Mouse (Mus musculus) layer of hippocampus, adult 6 months (tissue): Measurements from ENCODE around the gene Ppp1r18. TPM values are rescaled to one million over a fixed set of nuclear protein-coding genes. Genes with fewer than 3 reads are reported as not detected.

Experiments used
- long read RNA-seq, 2 experiments: library from polyadenylated mRNA; unstranded; transcript quantifications; one replicate each; pipeline ENCODE4 v2.0.0; 2019 to 2020
- microRNA-seq: library from miRNA; unstranded; fragments of <30 nt; microRNA quantifications from one replicate; pipeline ENCODE4 v1.2.0, GENCODE M21; 2020
- polyA plus RNA-seq: library from polyadenylated mRNA; unstranded; fragments of <200 nt; fragmentation: Nextera tagmentation; gene quantifications from 2 replicates; pipeline ENCODE4 v1.2.3, GENCODE M21; 2021

Gene Ppp1r18
- polyA plus RNA-seq, result 1.6 and 1.8 TPM in 2 replicates
- long read RNA-seq, experiment 1, partial matches to known transcripts, result 0 of 1 reads
- long read RNA-seq, experiment 1, other reads (novel, unspliced or antisense), result 0 of 1 reads
- long read RNA-seq, experiment 2, transcript Ppp1r18-205 (3 exons, 3,185 nt), result major isoform, 5 of 6 reads
- long read RNA-seq, experiment 2, partial matches to known transcripts, result 0 of 6 reads
- long read RNA-seq, experiment 2, other reads (novel, unspliced or antisense), result 0 of 6 reads

DNA sequence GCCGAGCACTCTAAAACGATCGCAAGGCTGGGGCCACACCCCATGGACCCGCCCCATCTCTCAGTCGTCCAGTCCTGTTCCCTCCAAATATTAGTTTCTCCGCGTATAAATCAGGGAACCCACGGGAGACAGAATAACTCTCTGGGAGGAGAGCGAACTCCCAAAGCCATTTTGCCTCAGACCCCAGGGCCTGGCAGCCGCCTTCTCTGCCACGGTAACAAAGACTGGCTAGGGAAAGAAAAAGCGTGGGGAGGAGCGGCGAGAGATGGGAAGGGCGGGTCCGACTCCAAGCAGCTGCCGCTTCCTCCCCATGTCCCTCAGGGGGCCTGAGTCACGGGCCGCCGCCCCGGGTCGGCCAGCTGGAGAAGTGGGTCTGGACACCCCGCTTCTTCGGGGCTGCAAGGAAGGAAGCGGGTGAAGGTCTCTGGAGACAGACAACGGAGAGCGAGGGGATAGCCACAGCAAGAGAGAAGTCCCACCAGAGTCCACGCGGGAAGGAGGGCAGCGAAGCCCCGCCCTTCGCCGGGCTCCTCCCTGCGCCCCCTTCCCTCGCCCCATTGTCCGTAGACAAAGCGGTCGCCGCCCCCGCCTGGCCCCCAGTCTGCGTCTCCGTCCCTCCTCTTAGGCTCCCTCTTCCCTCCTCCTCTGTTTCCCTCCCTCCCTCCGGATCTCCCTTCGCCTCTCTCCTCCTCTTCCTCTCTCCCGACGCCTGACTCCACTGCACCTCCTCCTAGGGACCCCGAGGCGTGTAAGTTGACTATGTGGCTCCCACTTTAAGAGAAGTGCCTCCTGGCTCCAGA, at the start of gene Ppp1r18:
Gene Ppp1r18, plus strand, starts transcription at position 113 of the 800 bp plus-strand sequence.

DNA sequence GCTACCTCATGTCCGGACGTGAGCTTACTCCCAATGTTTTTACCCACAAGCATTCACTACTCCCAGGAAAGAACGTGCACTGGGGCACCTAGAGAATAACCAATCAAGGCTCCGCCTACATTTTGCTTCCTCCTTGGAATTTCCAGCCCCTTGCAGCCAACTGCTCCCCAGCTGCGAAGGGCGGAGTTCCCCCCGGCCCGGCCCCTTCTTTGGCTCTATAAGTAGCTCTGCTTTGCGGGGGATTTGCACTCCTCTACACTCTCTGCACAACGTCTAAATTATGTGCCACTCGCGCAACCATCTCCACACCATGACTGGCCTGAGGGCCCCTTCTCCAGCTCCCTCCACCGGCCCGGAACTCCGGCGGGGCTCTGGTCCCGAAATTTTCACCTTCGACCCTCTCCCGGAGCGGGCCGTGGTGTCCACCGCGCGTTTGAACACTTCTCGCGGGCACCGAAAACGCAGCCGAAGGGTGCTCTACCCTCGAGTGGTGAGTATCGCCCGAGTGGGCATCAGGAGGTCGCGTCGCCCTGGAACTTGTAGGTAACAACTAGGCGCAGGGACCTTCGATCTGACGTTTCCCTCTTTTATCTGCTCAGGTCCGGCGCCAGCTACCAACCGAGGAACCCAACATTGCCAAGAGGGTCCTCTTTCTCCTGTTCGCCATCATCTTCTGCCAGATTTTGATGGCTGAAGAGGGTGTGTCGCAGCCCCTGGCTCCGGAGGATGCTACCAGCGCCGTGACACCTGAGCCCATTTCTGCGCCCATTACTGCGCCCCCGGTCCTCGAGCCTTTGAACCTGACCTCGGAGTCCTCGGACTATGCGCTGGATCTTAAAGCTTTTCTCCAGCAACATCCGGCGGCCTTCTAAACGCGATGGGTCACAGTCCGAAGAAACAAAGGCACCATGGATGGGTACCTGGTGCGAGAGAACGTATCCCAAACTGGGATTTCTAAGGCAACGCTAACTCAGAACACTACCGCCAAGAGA, 43.7 kb upstream of the Ppp1r18 start, which contains the start of gene Ier3:
Gene Ier3, plus strand, starts transcription at position 246 of the 992 bp plus-strand sequence.

DNA sequence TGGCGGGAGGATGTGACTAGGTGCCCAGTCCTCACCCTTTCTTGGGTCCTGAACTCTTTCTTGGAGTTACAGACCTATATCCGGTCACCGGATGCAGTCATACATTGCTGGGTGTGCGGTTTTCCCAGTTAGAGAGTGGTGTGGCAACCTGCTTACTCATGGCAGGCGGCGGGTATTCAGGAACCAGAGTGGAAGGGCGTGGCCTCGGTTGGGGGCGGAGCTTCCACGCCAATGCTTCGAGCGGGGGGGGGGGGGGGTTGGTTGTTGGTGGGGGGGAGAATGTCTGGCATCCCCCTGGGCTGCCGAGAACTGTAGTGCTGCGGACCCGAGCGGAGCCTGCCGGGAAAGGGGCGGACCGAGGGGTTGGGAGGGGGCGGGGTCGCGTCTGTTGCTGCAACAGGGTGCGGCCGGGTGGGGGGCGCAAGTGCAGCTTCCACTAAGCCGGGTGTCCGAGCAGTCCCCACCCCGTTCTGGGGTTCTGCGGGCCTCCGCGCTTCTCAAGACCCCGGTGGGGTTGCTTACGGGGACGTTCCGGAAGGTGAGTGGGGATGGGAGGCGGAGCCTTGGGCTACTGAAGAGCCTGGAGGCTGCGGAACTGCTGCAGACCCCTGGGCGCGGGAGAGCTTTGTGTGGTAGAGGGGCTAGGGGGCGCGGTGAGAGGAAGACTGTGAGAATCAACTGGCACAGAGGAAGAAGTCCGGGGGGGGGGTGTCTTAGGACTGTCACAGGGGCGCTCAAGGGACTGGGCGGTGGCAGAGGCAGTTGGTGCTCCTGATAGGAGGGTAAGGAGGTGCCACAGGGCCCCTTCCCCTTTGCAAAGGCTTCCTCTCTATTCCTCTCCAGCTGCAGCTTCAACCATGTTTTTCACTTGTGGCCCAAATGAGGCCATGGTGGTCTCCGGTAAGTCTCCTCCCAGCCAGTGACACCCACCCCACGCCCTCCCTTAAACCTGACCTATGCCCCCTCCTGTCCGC, 42.1 kb upstream of the Ppp1r18 start, which contains the start of gene Flot1:
Gene Flot1, plus strand, starts transcription at position 267 of the 974 bp plus-strand sequence.

GRCm38 (mm10) chr17:35838122-35838544, 27.3 kb upstream of the Ppp1r18 start, which contains the start of gene Tubb5:
Tubb5 (minus strand) TSS chr17:35838306.

DNA sequence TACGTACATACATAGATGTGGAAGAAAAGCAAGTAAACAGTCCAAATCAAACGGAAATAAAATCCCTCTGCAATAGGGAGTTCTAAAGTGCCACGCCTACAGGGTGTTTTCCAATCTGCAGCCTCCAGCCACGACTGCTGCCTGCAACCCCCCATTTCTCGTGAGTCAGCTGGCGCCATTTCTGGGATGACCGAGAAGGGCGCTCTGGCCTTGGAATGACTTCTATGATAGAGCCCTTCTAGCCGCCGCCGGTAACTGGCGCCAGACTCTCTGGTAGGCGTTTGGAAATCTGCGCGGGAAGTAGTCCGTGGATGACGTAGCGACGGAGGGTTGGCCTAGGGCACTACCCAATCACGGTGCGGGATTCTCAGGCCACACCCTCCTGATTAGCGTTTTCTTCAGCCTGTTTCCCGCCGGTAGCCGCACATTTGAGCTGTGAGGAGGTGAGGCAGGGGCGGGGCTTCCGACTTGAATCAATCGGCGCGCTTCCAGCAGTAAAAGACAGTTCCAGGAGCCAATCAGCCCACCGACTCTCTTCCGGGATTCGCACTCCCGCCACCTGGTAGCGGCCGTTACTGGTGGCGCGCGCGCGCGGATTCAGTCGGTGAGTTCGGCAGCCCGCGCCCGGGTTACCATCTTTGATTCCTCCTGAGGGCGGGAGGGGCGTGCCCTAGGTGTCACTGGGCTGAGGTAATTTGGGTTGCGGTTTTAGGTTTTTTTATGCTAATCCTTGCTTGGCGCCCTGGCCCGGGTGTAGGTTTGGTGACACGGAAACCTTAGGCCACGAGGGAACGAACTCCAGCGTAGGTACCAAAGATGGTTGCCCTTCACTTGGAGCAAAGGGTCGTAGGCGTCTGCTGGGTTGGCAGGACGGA, 24.1 kb upstream of the Ppp1r18 start, which contains the start of gene Mdc1:
Gene Mdc1, plus strand, starts transcription at position 440 of the 875 bp plus-strand sequence.

GRCm38 (mm10) chr17:35861198-35861857, 4.1 kb upstream of the Ppp1r18 start, which contains the start of gene Nrm:
Nrm (plus strand) TSS chr17:35861318.

DNA sequence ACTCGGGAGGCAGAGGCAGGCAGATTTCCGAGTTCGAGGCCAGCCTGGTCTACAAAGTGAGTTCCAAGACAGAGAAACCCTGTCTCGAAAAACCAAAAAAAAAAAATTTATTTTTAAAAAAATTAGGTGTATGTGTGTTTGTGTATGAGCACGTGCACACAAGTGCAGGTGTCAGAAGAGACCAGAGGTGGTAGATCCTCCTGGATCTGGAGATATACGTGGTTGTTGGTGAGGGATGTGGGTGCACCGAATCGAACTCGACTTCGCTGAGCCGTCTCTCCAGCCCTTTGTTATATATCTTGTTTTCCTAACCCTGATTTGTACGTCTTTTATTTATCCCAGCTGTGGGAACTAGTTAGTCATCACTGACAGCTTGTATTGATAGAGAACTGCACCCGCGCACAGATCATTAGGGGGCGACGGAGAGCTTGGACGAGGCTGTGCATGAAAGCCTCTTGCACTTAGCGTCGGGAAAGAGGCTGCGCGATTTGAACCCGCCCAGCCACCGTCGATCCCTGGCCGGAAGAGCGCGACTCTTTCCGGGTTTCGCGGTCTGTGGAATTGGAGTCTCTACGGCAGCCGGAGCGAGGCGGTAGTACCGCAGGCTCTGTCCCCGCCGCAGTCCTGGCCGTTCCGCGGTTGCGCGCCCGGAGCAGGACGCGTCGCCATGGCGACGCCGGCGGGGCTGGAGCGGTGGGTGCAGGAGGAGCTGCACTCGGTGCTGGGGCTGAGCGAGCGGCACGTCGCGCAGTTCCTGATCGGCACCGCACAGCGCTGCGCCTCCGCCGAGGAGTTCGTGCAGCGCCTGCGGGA, 14.1 kb downstream of the Ppp1r18 start, which contains the start of gene Dhx16:
Gene Dhx16, plus strand, starts transcription at position 575 of the 813 bp plus-strand sequence.

GRCm38 (mm10) chr17:35896781-35897643, 31.6 kb downstream of the Ppp1r18 start, which contains the start of gene 2310061I04Rik:
2310061I04Rik (minus strand) TSS chr17:35897431.

DNA sequence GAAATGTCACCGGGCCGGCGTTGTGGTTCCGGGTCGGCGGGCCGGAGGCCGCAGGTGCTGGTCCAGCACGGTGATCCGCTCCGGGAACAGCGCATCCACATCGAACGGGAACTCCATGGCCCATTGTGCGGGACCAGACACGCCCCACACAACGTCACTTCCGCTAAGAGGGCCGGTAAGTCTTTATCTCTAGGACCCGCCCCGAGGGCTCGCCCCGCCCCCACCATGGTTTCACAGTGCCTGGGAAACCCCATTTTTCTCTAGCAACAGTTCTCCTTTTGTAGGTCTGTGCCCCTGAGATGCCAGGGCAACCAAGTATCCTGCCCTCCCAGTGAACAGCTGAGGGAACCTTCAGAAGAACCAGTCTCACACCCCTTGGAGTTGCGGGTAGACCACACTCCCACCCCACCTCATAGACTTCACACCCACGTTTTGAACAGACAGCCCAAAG, 44.6 kb downstream of the Ppp1r18 start, which contains the start of gene Atat1:
Gene Atat1, minus strand, starts transcription at position 157 of the 451 bp plus-strand sequence.

GRCm38 (mm10) chr17:35916297-35917142, 51.1 kb downstream of the Ppp1r18 start, which contains the start of the genes Mrps18b and Ppp1r10:
Mrps18b (minus strand) TSS chr17:35916389.
Ppp1r10 (plus strand) TSS chr17:35916434.

Small RNAs within 50 kb of the gene (microRNA-seq; reads per million reads assigned to microRNA genes)
- gene Gm28033 (not detected), gene Mir1894 (0.86 reads per million)

Other genes with a start within 250 kb of the Ppp1r18 start
- not detected in 2 replicates for gene Gm9573, start 239.0 kb upstream of the Ppp1r18 start, polyA plus RNA-seq
- gene Mucl3, start 221.9 kb upstream of the Ppp1r18 start, polyA plus RNA-seq, result not detected in 2 replicates
- gene Vars2, start 198.0 kb upstream of the Ppp1r18 start, polyA plus RNA-seq, result 2.7 and 3.8 TPM in 2 replicates
- 28.3 and 28.8 TPM in 2 replicates for gene Gtf2h4, start 191.9 kb upstream of the Ppp1r18 start, polyA plus RNA-seq
- 19.8 and 22.8 TPM in 2 replicates for gene Ddr1, start 161.0 kb upstream of the Ppp1r18 start, polyA plus RNA-seq
- gene Ier3, start 43.9 kb upstream of the Ppp1r18 start, polyA plus RNA-seq, result 6.3 and 7.1 TPM in 2 replicates
- gene Flot1, start 42.4 kb upstream of the Ppp1r18 start, polyA plus RNA-seq, result 109 and 126 TPM in 2 replicates
- gene Tubb5, start 27.3 kb upstream of the Ppp1r18 start, polyA plus RNA-seq, result 614 and 636 TPM in 2 replicates
- 1.6 and 3.2 TPM in 2 replicates for gene Mdc1, start 24.1 kb upstream of the Ppp1r18 start, polyA plus RNA-seq
- 3.1 and 3.5 TPM in 2 replicates for gene Nrm, start 4.3 kb upstream of the Ppp1r18 start, polyA plus RNA-seq
- gene Dhx16, start 14.2 kb downstream of the Ppp1r18 start, polyA plus RNA-seq, result 8.7 and 8.9 TPM in 2 replicates
- 57.1 and 72.3 TPM in 2 replicates for gene 2310061I04Rik, start 31.8 kb downstream of the Ppp1r18 start, polyA plus RNA-seq
- 47.2 and 55.1 TPM in 2 replicates for gene Atat1, start 44.5 kb downstream of the Ppp1r18 start, polyA plus RNA-seq
- 63.7 and 64.4 TPM in 2 replicates for gene Mrps18b, start 50.8 kb downstream of the Ppp1r18 start, polyA plus RNA-seq
- 17.2 and 18.5 TPM in 2 replicates for gene Ppp1r10, start 50.8 kb downstream of the Ppp1r18 start, polyA plus RNA-seq
- 44.3 and 58.3 TPM in 2 replicates for gene Abcf1, start 104.2 kb downstream of the Ppp1r18 start, polyA plus RNA-seq
- gene Gnl1, start 114.3 kb downstream of the Ppp1r18 start, polyA plus RNA-seq, result 20.1 and 23.4 TPM in 2 replicates
- gene Prr3, start 114.6 kb downstream of the Ppp1r18 start, polyA plus RNA-seq, result 14.1 and 16.1 TPM in 2 replicates
- 2.0 and 2.2 TPM in 2 replicates for gene H2-T24, start 155.0 kb downstream of the Ppp1r18 start, polyA plus RNA-seq
- gene H2-T23, start 167.3 kb downstream of the Ppp1r18 start, polyA plus RNA-seq, result 11.5 and 14.4 TPM in 2 replicates
- 16.1 and 16.5 TPM in 2 replicates for gene H2-T22, start 177.2 kb downstream of the Ppp1r18 start, polyA plus RNA-seq
- gene Gm6034, start 177.4 kb downstream of the Ppp1r18 start, polyA plus RNA-seq, result not detected in 2 replicates
- gene Gm11127, start 192.8 kb downstream of the Ppp1r18 start, polyA plus RNA-seq, result not detected in 2 replicates